Mouse (Mus musculus) heart, adult 2 months (tissue): ENCODE results near the gene Map2k6.
A peak's percentile ranks its signal among the peaks of the same experiment; 100 is the strongest.

ENCODE experiments used
- CTCF ChIP-seq: fragments of 200-600 bp; IDR thresholded peaks from 2 replicates; pipeline ENCODE4 v1.8.1; 2022; ENCODE audit warnings: antibody characterized with exemption, mild to moderate bottlenecking, moderate library complexity
- EP300 ChIP-seq: fragments of 200-500 bp; IDR thresholded peaks from 2 replicates; pipeline ENCODE4 v1.6.1; 2011; ENCODE audit warnings: low read depth, low read length, control low read depth; ENCODE audit not compliant: insufficient read depth
- POLR2A ChIP-seq: fragments of 200-500 bp; IDR thresholded peaks from 2 replicates; pipeline ENCODE4 v1.6.1; 2011; ENCODE audit warnings: mild to moderate bottlenecking, low read depth, low read length, control low read depth; ENCODE audit not compliant: insufficient read depth

DNA sequence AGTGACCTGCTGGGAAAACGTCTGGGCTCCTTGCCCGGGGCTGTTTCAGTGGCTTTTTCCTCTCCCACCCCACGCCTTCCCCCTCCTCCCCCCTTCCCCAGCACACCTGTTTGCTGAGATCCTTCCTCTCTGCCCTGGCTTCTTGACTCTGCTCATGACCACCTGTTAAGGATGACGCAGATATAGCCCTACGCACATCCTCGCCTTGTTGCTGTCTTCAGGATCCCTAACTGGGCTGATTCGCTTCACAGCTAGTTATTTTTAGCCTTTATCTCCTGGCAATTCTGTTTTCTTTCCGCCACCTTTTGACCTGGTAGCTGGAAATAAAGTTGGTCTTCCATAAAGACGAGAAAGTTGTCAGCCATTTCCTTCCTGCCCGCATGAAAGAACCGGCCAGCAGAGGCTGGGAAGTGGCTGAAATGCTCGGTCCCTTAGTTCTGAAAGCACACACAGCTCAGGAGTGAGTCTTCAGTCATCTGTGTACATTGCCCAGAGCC lies 152.6 kb downstream of the Map2k6 start:
- TF ChIP-seq EP300: no peak
- TF ChIP-seq CTCF: 0 out of 2 replicates have a peak, but pooled peaks have one; percentile 8
- no peak for TF ChIP-seq POLR2A
